Mouse (Mus musculus): ENCODE results near the gene Mapk6. TPM values are rescaled to one million over a fixed set of nuclear protein-coding genes. Genes with fewer than 3 reads are reported as not detected.
"Not testable (repeated sequence)": the region's sequence is repeated elsewhere in the genome, so short reads cannot be mapped to it uniquely, and the experiment has no call there.

The Mapk6 gene
- polyA plus RNA-seq, 1 experiment from 2014 or later: 149 TPM

DNA sequence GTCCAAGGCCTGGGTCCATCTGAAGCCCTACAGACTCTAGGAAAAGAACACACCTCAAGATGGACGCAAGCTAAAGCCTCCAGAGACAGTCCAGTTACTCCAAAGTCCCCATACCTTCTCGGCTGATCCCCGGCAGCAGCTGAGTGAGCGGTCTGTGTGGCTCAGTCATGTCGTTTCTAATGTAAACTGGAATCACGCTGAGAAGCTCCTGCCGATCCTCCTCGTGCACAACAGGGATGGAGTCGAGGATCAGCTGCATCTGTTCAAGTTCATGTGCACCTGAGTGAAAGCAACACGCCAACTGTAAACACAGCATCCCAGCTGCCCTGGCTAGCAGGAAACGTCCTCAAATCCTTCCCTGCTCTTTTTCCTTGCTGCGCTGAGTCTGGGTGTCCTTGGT, 16.6 kb downstream of the Mapk6 start:
- H3K27ac ChIP-seq (replicated peaks): no peak overlapping the region
- 84% methylated on average over 12 of the region's 12 CpGs for WGBS
- no peaks in the 10 kb centered on the region for H3K4me1 ChIP-seq
- no peak for DNase-seq (ENCODE audit: low spot score)
- no peak overlapping the region for H3K4me3 ChIP-seq
- no peaks in the 10 kb centered on the region for H3K27me3 ChIP-seq (replicated peaks; ENCODE audit: low read depth, poor library complexity, severe bottlenecking)
- no peaks in the 10 kb centered on the region for H3K9me3 ChIP-seq
- H3K36me3 ChIP-seq (replicated peaks): peaks cover 100% of the 10 kb centered on the region

DNA sequence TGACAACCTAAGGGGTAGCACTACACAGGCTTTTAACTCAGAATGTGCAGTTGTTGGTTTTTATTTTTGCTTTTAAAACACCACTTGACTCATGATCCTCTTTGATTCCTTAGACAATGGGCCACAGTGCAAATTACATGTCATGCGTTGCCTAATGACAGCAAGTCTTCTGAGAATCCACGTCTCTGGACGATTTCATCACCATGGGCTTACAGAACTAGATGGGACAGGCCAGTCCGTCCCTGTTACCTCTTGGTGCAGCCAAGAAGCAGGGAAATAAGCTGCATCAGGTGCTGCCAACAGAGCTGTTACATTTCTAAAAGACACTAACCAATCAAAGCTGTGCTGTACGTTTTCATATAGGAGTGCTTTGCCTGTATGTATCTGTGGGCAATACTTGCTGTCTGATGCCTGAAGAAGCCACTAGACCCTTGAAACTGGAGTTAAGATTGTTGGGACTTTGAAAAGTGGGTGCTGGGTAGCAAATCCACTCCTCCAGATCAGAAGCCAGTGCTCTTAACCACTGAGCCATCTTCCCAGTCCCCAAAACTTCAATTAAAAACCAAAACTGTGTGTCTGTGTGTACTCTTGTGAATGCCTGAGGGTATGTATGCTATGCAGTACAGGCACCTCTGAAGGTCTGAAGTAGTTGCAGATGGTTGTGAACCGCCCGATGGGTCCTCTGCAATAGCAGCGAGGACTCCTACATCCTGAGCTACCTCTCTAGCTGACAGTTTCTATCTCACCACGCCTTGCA, 24.4 kb downstream of the Mapk6 start:
- Histone ChIP-seq H3K9me3 (no peaks in the 10 kb centered on the region), H3K4me1 (no peaks in the 10 kb centered on the region), H3K27ac (replicated peaks) (no peak overlapping the region), H3K27me3 (replicated peaks; ENCODE audit: low read depth, poor library complexity, severe bottlenecking) (no peaks in the 10 kb centered on the region), H3K36me3 (replicated peaks) (peaks cover 53% of the 10 kb centered on the region), H3K4me3 (no peak overlapping the region)
- WGBS: 87% methylated on average over 9 of the region's 9 CpGs
- no peak for DNase-seq (ENCODE audit: low spot score)

DNA sequence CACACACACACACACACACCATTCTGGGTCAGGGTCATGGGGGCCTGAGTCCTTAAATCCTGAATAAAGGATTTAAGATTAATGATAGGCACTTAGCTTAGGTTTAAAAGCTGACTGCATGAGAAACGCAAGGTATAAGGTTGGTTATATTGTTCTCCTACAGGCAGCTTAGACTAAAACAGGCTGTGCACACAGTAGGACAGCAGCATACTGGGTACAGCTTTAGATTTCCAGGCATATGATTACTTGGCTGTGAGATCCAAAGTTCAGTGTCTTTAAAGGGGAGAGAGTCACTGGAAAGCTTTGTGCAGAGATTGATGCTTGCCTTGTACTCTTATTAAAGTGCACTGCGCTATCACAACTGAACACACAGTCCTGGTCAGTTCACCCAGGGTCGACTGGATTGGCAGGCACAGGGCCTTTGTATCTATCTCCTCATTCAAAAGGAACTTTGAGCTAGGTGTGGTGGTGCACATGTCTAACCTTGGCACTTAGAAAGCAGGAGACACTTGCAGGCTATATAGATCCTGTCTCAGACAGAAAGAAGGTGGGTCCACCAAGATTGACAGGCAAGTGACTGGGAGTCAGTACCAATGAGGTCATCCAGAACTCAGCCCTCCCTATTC, 25.4 kb downstream of the Mapk6 start:
- 86% methylated on average over 3 of the region's 3 CpGs for WGBS
- no peak overlapping the region for H3K27ac ChIP-seq (replicated peaks)
- H3K9me3 ChIP-seq: no peaks in the 10 kb centered on the region
- no peak overlapping the region for H3K4me3 ChIP-seq
- no peaks in the 10 kb centered on the region for H3K27me3 ChIP-seq (replicated peaks; ENCODE audit: low read depth, poor library complexity, severe bottlenecking)
- no peak for DNase-seq (ENCODE audit: low spot score)
- H3K4me1 ChIP-seq: no peaks in the 10 kb centered on the region
- peaks cover 44% of the 10 kb centered on the region for H3K36me3 ChIP-seq (replicated peaks)

DNA sequence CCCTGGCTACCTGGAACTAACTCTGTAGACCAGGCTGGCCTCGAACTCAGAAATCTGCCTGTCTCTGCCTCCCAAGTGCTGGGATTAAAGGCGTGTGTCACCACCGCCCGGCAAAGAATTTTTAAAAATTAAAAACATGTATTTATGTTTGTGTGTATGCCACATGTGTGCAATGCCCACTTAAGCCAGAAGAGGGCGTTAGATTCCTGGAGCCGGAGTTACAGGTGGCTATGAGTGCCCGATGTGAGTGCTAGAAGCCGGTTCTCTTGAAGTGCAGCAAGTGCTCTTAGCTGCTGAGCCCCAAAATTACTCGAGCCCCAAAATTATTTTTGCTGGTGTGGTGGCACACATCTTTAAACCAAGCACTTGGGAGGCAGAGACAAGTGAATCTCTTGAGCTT, 26.0 kb downstream of the Mapk6 start:
- no peaks in the 10 kb centered on the region for H3K9me3 ChIP-seq
- H3K36me3 ChIP-seq (replicated peaks): peaks cover 37% of the 10 kb centered on the region
- H3K4me3 ChIP-seq: no peak overlapping the region
- H3K27ac ChIP-seq (replicated peaks): no peak overlapping the region
- DNase-seq (ENCODE audit: low spot score): no peak
- WGBS: 79% methylated on average over 9 of the region's 9 CpGs
- H3K4me1 ChIP-seq: no peaks in the 10 kb centered on the region
- no peaks in the 10 kb centered on the region for H3K27me3 ChIP-seq (replicated peaks; ENCODE audit: low read depth, poor library complexity, severe bottlenecking)

DNA sequence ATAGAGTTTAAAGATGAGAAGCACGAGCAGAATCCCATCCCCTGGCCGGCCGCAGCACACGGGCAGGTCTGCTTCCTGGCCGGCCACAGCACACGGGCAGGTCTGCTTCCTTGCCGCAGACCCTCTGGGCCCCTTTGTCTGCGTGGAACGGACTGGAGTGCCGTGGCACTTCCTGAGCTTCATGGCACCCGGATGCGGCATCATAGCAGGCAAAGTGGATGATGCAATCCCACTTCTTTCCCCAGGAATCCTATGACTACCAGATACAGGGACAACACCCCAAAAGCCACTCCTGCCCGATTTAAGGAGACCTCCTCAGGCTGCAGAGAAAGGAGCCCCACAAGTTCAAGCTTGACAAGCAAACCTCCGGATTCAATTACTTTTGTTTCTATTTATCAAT, 27.0 kb downstream of the Mapk6 start:
- Histone ChIP-seq H3K36me3 (replicated peaks) (peaks cover 30% of the 10 kb centered on the region), H3K4me1 (no peaks in the 10 kb centered on the region), H3K4me3 (no peak overlapping the region), H3K27me3 (replicated peaks; ENCODE audit: low read depth, poor library complexity, severe bottlenecking) (no peaks in the 10 kb centered on the region), H3K9me3 (no peaks in the 10 kb centered on the region), H3K27ac (replicated peaks) (no peak overlapping the region)
- WGBS: 92% methylated on average over 14 of the region's 14 CpGs
- no peak for DNase-seq (ENCODE audit: low spot score)

DNA sequence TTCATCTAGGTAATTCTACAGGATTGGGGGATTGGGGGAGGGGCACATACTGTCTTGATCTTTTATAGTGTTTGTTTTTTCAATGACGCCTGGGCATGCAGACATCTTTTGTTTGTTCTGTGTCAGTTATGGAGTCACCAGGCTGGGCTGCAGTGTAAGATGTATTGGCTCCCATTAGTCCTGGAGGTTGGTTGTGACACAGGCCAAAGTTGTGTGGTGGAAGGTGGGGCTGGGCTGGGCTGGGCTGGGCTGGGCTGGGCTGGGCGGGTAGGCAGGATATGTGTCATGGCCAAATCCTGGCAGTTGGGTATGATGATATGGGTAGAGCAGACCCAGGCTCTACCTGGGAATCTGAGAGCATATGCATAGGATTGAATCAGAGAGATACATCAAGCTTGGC, 31.0 kb downstream of the Mapk6 start:
- 93% methylated on average over 2 of the region's 2 CpGs for WGBS
- Histone ChIP-seq H3K27ac (replicated peaks) (no peak overlapping the region), H3K9me3 (peaks cover 7% of the 10 kb centered on the region; the same call in 1 of the 2 replicates), H3K27me3 (replicated peaks; ENCODE audit: low read depth, poor library complexity, severe bottlenecking) (no peaks in the 10 kb centered on the region), H3K4me1 (no peaks in the 10 kb centered on the region), H3K36me3 (replicated peaks) (no peaks in the 10 kb centered on the region), H3K4me3 (no peak overlapping the region)
- DNase-seq (ENCODE audit: low spot score): no peak

DNA sequence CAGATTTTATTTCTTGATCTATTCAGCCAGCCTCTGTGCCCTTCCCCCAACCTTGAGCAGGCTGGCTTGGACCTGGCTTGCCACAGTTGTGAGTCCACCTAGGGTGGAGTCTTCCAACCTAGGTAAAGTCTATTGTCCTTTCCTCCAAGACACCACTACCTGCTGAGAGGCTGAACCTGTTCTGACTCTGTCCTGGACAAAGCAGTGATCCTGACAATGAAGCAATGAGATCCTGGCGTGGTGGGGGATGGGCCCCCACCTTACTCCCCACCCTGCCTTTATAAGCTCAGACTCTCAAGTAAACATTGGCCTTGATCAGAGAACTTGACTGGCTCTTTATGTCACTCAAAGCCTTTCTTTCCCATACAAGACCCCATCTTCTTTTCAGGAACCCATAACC, 33.4 kb downstream of the Mapk6 start:
- Histone ChIP-seq H3K27me3 (replicated peaks; ENCODE audit: low read depth, poor library complexity, severe bottlenecking) (no peaks in the 10 kb centered on the region), H3K4me3 (no peak overlapping the region), H3K9me3 (peaks cover 7% of the 10 kb centered on the region; the same call in 1 of the 2 replicates), H3K36me3 (replicated peaks) (no peaks in the 10 kb centered on the region), H3K27ac (replicated peaks) (no peak overlapping the region), H3K4me1 (no peaks in the 10 kb centered on the region)
- DNase-seq (ENCODE audit: low spot score): no peak
- 82% methylated on average over 1 of the region's 1 CpGs for WGBS

DNA sequence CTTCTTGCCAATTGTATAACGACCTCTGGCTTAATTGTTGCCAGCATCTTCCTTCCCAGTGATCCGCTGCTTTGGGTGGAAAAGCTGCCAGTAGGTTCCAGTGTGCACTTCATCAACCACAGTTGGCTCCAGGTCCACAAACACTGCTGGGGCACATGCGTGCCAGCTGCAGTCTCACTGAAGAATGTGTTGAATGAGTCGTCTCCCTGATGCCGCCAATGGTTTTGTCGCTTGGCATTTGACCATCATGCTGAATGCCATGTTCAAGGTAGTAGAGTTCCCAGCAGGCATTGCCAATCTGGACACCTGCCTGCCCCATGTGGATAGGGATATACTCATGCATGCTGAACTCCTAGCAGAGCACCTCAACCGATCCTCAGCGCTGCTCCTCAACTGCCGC, 34.2 kb downstream of the Mapk6 start:
- H3K27ac ChIP-seq (replicated peaks): no peak overlapping the region
- H3K4me3 ChIP-seq: no peak overlapping the region
- no peaks in the 10 kb centered on the region for H3K27me3 ChIP-seq (replicated peaks; ENCODE audit: low read depth, poor library complexity, severe bottlenecking)
- H3K4me1 ChIP-seq: no peaks in the 10 kb centered on the region
- DNase-seq (ENCODE audit: low spot score): no peak
- H3K9me3 ChIP-seq: peaks cover 7% of the 10 kb centered on the region; the same call in 1 of the 2 replicates
- WGBS: 95% methylated on average over 9 of the region's 9 CpGs
- H3K36me3 ChIP-seq (replicated peaks): no peaks in the 10 kb centered on the region

DNA sequence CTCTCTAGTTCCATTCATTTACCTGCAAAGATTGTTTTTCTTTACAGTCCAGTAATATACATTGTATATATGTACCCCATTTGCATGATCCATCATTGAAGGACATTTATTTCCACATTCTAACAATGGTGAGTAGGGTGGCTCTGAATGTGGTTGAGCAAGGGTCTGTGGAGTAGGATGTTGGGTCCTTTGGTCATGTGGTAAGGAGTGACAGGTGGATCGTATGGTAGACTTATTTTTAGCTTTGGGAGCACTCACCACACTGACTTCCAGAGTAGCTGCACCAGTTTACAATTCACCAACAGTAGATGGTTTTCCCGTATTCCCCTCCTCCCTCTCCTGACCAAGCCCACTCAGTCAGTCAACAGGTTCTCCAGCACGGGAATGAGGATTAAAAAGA, 41.0 kb downstream of the Mapk6 start:
- no peak overlapping the region for H3K4me3 ChIP-seq
- no peaks in the 10 kb centered on the region for H3K36me3 ChIP-seq (replicated peaks)
- no peak for DNase-seq (ENCODE audit: low spot score)
- 79% methylated on average over 3 of the region's 3 CpGs for WGBS
- H3K9me3 ChIP-seq: no peaks in the 10 kb centered on the region
- H3K27me3 ChIP-seq (replicated peaks; ENCODE audit: low read depth, poor library complexity, severe bottlenecking): no peaks in the 10 kb centered on the region
- H3K4me1 ChIP-seq: no peaks in the 10 kb centered on the region
- no peak overlapping the region for H3K27ac ChIP-seq (replicated peaks)

DNA sequence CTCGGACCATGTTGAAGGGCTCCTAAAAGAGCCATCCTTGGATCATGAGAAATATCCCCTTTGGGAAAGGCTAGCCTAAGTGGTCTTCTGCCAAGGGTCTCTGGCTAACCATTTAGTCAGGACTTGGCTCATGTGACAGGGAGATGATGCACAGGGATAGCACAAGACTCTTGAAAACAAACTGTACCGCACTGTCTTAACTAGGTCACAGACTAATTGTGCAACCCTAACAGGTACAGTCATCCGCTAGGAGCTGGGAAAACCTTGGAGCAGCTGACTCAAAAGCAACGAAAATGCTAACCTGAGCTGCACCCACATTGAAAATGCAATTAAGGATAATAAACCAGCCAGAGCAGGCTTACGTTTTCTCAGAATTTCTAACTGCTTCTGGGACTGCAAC, 43.6 kb downstream of the Mapk6 start:
- H3K4me1 ChIP-seq: no peaks in the 10 kb centered on the region
- H3K4me3 ChIP-seq: no peak overlapping the region
- H3K9me3 ChIP-seq: no peaks in the 10 kb centered on the region
- H3K27me3 ChIP-seq (replicated peaks; ENCODE audit: low read depth, poor library complexity, severe bottlenecking): no peaks in the 10 kb centered on the region
- no peaks in the 10 kb centered on the region for H3K36me3 ChIP-seq (replicated peaks)
- DNase-seq (ENCODE audit: low spot score): no peak
- H3K27ac ChIP-seq (replicated peaks): no peak overlapping the region
- WGBS: 80% methylated on average over 5 of the region's 5 CpGs

DNA sequence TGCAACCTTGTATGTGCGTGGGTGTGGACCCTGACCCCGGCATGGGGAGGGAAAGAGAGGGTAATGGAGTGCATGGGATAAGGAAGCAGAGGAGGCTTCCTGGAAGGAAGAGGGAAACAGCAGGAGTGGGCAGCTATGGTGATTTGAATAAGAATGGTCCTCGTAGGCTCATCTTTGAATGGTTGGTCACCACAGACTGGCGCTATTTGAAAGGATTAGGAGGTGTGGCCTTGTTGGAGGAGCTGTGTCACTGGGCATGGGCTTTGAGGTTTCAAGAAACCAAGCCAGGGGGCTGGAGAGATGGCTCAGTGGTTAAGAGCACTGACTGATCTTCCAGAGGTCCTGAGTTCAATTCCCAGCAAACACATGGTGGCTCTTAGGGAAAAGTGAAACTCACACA, 44.6 kb downstream of the Mapk6 start:
- 80% methylated on average over 4 of the region's 4 CpGs for WGBS
- DNase-seq (ENCODE audit: low spot score): no peak
- Histone ChIP-seq H3K4me3 (no peak overlapping the region), H3K9me3 (no peaks in the 10 kb centered on the region), H3K27ac (replicated peaks) (no peak overlapping the region), H3K4me1 (no peaks in the 10 kb centered on the region), H3K36me3 (replicated peaks) (no peaks in the 10 kb centered on the region), H3K27me3 (replicated peaks; ENCODE audit: low read depth, poor library complexity, severe bottlenecking) (no peaks in the 10 kb centered on the region)

DNA sequence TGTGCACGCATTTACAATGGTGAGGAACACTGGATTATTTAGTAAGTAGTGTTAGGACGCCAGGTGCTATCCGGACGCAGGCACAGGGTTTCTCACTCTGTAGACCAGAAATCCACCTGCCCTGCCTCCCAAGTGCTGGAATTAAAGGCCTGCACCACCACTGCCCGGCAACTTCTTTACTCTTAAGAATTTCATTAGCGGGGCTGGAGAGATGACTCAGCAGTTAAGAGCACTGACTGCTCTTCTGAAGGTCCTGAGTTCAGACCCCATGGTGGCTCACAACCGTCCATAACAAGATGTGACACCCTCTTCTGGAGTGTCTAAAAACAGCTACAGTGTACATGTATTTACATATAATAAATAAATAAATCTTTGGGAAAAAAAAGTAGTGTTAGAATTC, 46.1 kb downstream of the Mapk6 start:
- H3K27me3 ChIP-seq (replicated peaks; ENCODE audit: low read depth, poor library complexity, severe bottlenecking); DNase-seq (ENCODE audit: low spot score); H3K4me3 ChIP-seq; H3K27ac ChIP-seq (replicated peaks); H3K9me3 ChIP-seq; H3K4me1 ChIP-seq; H3K36me3 ChIP-seq (replicated peaks): not testable (repeated sequence)
- 74% methylated on average over 7 of the region's 7 CpGs for WGBS

DNA sequence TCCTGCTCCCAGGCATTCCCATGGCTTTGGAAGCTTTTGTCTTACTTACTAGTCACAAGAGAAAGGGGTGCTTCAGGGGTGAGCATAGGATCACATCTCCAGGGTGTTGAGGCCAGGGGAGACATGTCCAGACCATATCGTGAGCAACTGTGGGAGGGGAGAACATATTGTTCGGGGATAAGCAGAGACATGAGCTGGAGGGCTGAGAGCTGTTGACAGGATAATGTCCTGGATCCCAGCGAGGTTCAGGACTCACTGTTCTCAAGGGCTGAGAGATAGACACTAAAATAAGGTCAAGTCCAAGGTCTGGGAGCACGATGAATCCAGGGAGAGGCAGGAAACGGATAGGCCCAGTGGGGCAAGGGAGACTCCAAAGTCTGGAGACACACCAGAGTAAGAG, 46.8 kb downstream of the Mapk6 start:
- Histone ChIP-seq H3K9me3 (no peaks in the 10 kb centered on the region), H3K36me3 (replicated peaks) (no peaks in the 10 kb centered on the region), H3K27ac (replicated peaks) (no peak overlapping the region), H3K27me3 (replicated peaks; ENCODE audit: low read depth, poor library complexity, severe bottlenecking) (no peaks in the 10 kb centered on the region), H3K4me1 (no peaks in the 10 kb centered on the region), H3K4me3 (no peak overlapping the region)
- 85% methylated on average over 5 of the region's 5 CpGs for WGBS
- DNase-seq (ENCODE audit: low spot score): no peak

Measured in embryonic facial prominence, embryonic 10.5 days (tissue).